Mouse (Mus musculus): ENCODE measurements at regions not wholly inside any gene's neighbourhood (a gene's known extent, or its start where the extent isn't known, plus 50 kb on each side); places are given as distances from the start of the nearest gene placed in this dataset.

- Histone ChIP-seq H3K4me1 (ENCODE audit: control insufficient read depth, insufficient read depth, low read length) (no peaks in the 10 kb centered on the region), H3K4me3 (ENCODE audit: insufficient read depth, low read depth, low read length) (no peak overlapping the region), H3K27ac (ENCODE audit: insufficient read depth, low read depth, low read length) (no peak overlapping the region)
- 72% methylated on average over 2 of the region's 2 CpGs for WGBS
- TF ChIP-seq POLR2A (IDR thresholded peaks at IDR 0.05; ENCODE audit: insufficient read depth, low read depth, low read length), result no peak
- TF ChIP-seq CTCF (IDR thresholded peaks at IDR 0.05; ENCODE audit: insufficient read depth, low read depth, low read length), result no peak
Measured at GRCm38 (mm10) chr3:68777801-68778200, 87.4 kb downstream of the Il12a start.

- Histone ChIP-seq H3K4me3 (ENCODE audit: insufficient read depth, low read depth, low read length) (no peak overlapping the region), H3K27ac (ENCODE audit: insufficient read depth, low read depth, low read length) (no peak overlapping the region), H3K4me1 (ENCODE audit: control insufficient read depth, insufficient read depth, low read length) (no peaks in the 10 kb centered on the region)
- no peak for TF ChIP-seq POLR2A (IDR thresholded peaks at IDR 0.05; ENCODE audit: insufficient read depth, low read depth, low read length)
- TF ChIP-seq CTCF (IDR thresholded peaks at IDR 0.05; ENCODE audit: insufficient read depth, low read depth, low read length), result no peak
- 88% methylated on average over 16 of the region's 16 CpGs for WGBS
Measured at GRCm38 (mm10) chr3:68778354-68779040, 88.1 kb downstream of the Il12a start.

- Histone ChIP-seq H3K4me3 (ENCODE audit: insufficient read depth, low read depth, low read length) (no peak overlapping the region), H3K4me1 (ENCODE audit: control insufficient read depth, insufficient read depth, low read length) (no peaks in the 10 kb centered on the region), H3K27ac (ENCODE audit: insufficient read depth, low read depth, low read length) (no peak overlapping the region)
- WGBS, result 56% methylated on average over 7 of the region's 7 CpGs
- TF ChIP-seq CTCF (IDR thresholded peaks at IDR 0.05; ENCODE audit: insufficient read depth, low read depth, low read length), result no peak
- no peak for TF ChIP-seq POLR2A (IDR thresholded peaks at IDR 0.05; ENCODE audit: insufficient read depth, low read depth, low read length)
Measured at GRCm38 (mm10) chr3:68780843-68781242, 88.5 kb upstream of the 1110032F04Rik start.

GRCm38 (mm10) chr3:68781466-68781865, 87.9 kb upstream of the 1110032F04Rik start:
- no peaks in the 10 kb centered on the region for H3K4me1 ChIP-seq (ENCODE audit: control insufficient read depth, insufficient read depth, low read length)
- WGBS, result 57% methylated on average over 2 of the region's 2 CpGs
- no peak overlapping the region for H3K4me3 ChIP-seq (ENCODE audit: insufficient read depth, low read depth, low read length)
- H3K27ac ChIP-seq (ENCODE audit: insufficient read depth, low read depth, low read length), result no peak overlapping the region
- TF ChIP-seq CTCF (IDR thresholded peaks at IDR 0.05; ENCODE audit: insufficient read depth, low read depth, low read length), result no peak
- TF ChIP-seq POLR2A (IDR thresholded peaks at IDR 0.05; ENCODE audit: insufficient read depth, low read depth, low read length), result no peak

- 88% methylated on average over 4 of the region's 4 CpGs for WGBS
- H3K4me3 ChIP-seq (ENCODE audit: insufficient read depth, low read depth, low read length), result no peak overlapping the region
Measured at GRCm38 (mm10) chr3:68782363-68782762, 87.0 kb upstream of the 1110032F04Rik start.

GRCm38 (mm10) chr3:68783666-68784416, 85.5 kb upstream of the 1110032F04Rik start:
- whole genome bisulfite sequencing, result 85% methylated on average over 7 of the region's 7 CpGs

More at GRCm38 (mm10) chr3:68782363-68782762, 87.0 kb upstream of the 1110032F04Rik start:
- TF ChIP-seq POLR2A (IDR thresholded peaks at IDR 0.05; ENCODE audit: insufficient read depth, low read depth, low read length) (no peak), CTCF (IDR thresholded peaks at IDR 0.05; ENCODE audit: insufficient read depth, low read depth, low read length) (no peak)
- Histone ChIP-seq H3K4me1 (ENCODE audit: control insufficient read depth, insufficient read depth, low read length) (no peaks in the 10 kb centered on the region), H3K27ac (ENCODE audit: insufficient read depth, low read depth, low read length) (no peak overlapping the region)

GRCm38 (mm10) chr3:68786771-68787170, 82.6 kb upstream of the 1110032F04Rik start:
- 88% methylated on average over 3 of the region's 3 CpGs for WGBS

More at GRCm38 (mm10) chr3:68783666-68784416, 85.5 kb upstream of the 1110032F04Rik start:
- Histone ChIP-seq H3K4me3 (ENCODE audit: insufficient read depth, low read depth, low read length) (no peak overlapping the region), H3K27ac (ENCODE audit: insufficient read depth, low read depth, low read length) (no peak overlapping the region), H3K4me1 (ENCODE audit: control insufficient read depth, insufficient read depth, low read length) (peaks cover 2% of the 10 kb centered on the region; the same call in 1 of the 2 replicates)
- TF ChIP-seq POLR2A (IDR thresholded peaks at IDR 0.05; ENCODE audit: insufficient read depth, low read depth, low read length), result no peak
- no peak for TF ChIP-seq CTCF (IDR thresholded peaks at IDR 0.05; ENCODE audit: insufficient read depth, low read depth, low read length)

GRCm38 (mm10) chr3:68787385-68788175, 81.8 kb upstream of the 1110032F04Rik start:
- peaks cover 2% of the 10 kb centered on the region; the same call in 1 of the 2 replicates for H3K4me1 ChIP-seq (ENCODE audit: control insufficient read depth, insufficient read depth, low read length)
- no peak overlapping the region for H3K4me3 ChIP-seq (ENCODE audit: insufficient read depth, low read depth, low read length)
- TF ChIP-seq POLR2A (IDR thresholded peaks at IDR 0.05; ENCODE audit: insufficient read depth, low read depth, low read length), result no peak
- TF ChIP-seq CTCF (IDR thresholded peaks at IDR 0.05; ENCODE audit: insufficient read depth, low read depth, low read length), result no peak
- WGBS, result 76% methylated on average over 10 of the region's 10 CpGs
- no peak overlapping the region for H3K27ac ChIP-seq (ENCODE audit: insufficient read depth, low read depth, low read length)

More at GRCm38 (mm10) chr3:68786771-68787170, 82.6 kb upstream of the 1110032F04Rik start:
- no peak for TF ChIP-seq CTCF (IDR thresholded peaks at IDR 0.05; ENCODE audit: insufficient read depth, low read depth, low read length)
- no peak for TF ChIP-seq POLR2A (IDR thresholded peaks at IDR 0.05; ENCODE audit: insufficient read depth, low read depth, low read length)
- no peak overlapping the region for H3K27ac ChIP-seq (ENCODE audit: insufficient read depth, low read depth, low read length)
- H3K4me3 ChIP-seq (ENCODE audit: insufficient read depth, low read depth, low read length), result no peak overlapping the region
- peaks cover 2% of the 10 kb centered on the region; the same call in 1 of the 2 replicates for H3K4me1 ChIP-seq (ENCODE audit: control insufficient read depth, insufficient read depth, low read length)

Data from olfactory bulb, adult 2 months (tissue).